Mouse (Mus musculus) liver, embryonic 11.5 days (tissue): Measurements from ENCODE around the gene Tanc1. TPM values are rescaled to one million over a fixed set of nuclear protein-coding genes. Genes with fewer than 3 reads are reported as not detected.

Source experiments
- ATAC-seq: fragments of 200-750 bp; cut with Nextera tagmentation; replicated peaks from 2 replicates; pipeline ENCODE4 v1.8.0; 2017; ENCODE audit warnings: moderate number of reproducible peaks, mild to moderate bottlenecking, moderate TSS enrichment, moderate library complexity; ENCODE audit not compliant: low FRiP score
- DNase-seq: peaks from one replicate; pipeline ENCODE4 v3.0.0-alpha.2; 2017; ENCODE audit warnings: low spot score
- H3K27ac ChIP-seq: fragments of 300-500 bp; sonication (generic); 2 replicates; pipeline ENCODE4 v1.5.1; 2014; ENCODE audit warnings: mild to moderate bottlenecking, low read depth, low read length, control low read depth
- H3K27me3 ChIP-seq: fragments of 300-500 bp; sonication (generic); replicated peaks from 2 replicates; pipeline ENCODE4 v1.6.1; 2014; ENCODE audit warnings: low read length, mixed read lengths; ENCODE audit not compliant: control insufficient read depth, insufficient read depth
- H3K36me3 ChIP-seq: fragments of 300-500 bp; sonication (generic); 2 replicates; pipeline ENCODE4 v1.6.1; 2014; ENCODE audit warnings: mild to moderate bottlenecking, low read length, moderate library complexity, mixed read lengths; ENCODE audit not compliant: control insufficient read depth, insufficient read depth
- H3K4me1 ChIP-seq: fragments of 300-500 bp; sonication (generic); replicated peaks from 2 replicates; pipeline ENCODE4 v1.6.1; 2014; ENCODE audit warnings: low read length, mixed read lengths; ENCODE audit not compliant: control insufficient read depth, insufficient read depth
- H3K4me2 ChIP-seq: fragments of 300-500 bp; sonication (generic); 2 replicates; pipeline ENCODE4 v1.6.1; 2014; ENCODE audit warnings: mild to moderate bottlenecking, control low read depth, moderate library complexity
- H3K4me3 ChIP-seq: fragments of 300-500 bp; sonication (generic); 2 replicates; pipeline ENCODE4 v1.5.1; 2014; ENCODE audit warnings: low read depth, low read length, control low read depth
- H3K9ac ChIP-seq: fragments of 300-500 bp; sonication (generic); 2 replicates; pipeline ENCODE4 v1.6.1; 2014; ENCODE audit warnings: low read depth, low read length, control low read depth
- H3K9me3 ChIP-seq: fragments of 300-500 bp; sonication (generic); 2 replicates; pipeline ENCODE4 v1.6.1; 2016; ENCODE audit warnings: low read length, inconsistent platforms, mixed read lengths; ENCODE audit not compliant: control insufficient read depth
- WGBS: fragments of 180-500 bp; shearing (Covaris S2); extraction: QIAGEN DNeasy Blood & Tissue Kit; methylation state at CpG from one replicate; pipeline ENCODE4 v1.1.7; 2014; 5-methylcytosine and 5-hydroxymethylcytosine counted together
- polyA plus RNA-seq: library from polyadenylated mRNA; unstranded; fragments of >200 nt; fragmentation: Nextera tagmentation; extraction: Ambion mirVana; gene quantifications from 2 replicates; pipeline ENCODE4 v1.2.1, GENCODE M21; 2014

Tanc1 gene
- polyA plus RNA-seq, 1 experiment from 2014 or later, result 12.5 TPM

GRCm38 (mm10) chr2:59762277-59762676, 150.4 kb downstream of the Tanc1 start:
- no peak overlapping the region for H3K27ac ChIP-seq
- DNase-seq (no peak), ATAC-seq (no peak)
- 72% methylated on average over 5 of the region's 5 CpGs for WGBS
- H3K9ac ChIP-seq, result no peak overlapping the region
- H3K9me3 ChIP-seq, result no peaks in the 10 kb centered on the region
- no peak overlapping the region for H3K4me2 ChIP-seq
- no peaks in the 10 kb centered on the region for H3K27me3 ChIP-seq
- H3K4me1 ChIP-seq, result no peaks in the 10 kb centered on the region
- H3K4me3 ChIP-seq, result no peak overlapping the region
- H3K36me3 ChIP-seq, result no peaks in the 10 kb centered on the region; the same call in 1 of the 2 replicates

- Histone ChIP-seq H3K4me1 (no peaks in the 10 kb centered on the region; the same call in 1 of the 2 replicates), H3K36me3 (no peaks in the 10 kb centered on the region; the same call in 1 of the 2 replicates), H3K9ac (no peak overlapping the region), H3K9me3 (no peaks in the 10 kb centered on the region), H3K4me3 (no peak overlapping the region), H3K27ac (no peak overlapping the region), H3K4me2 (no peak overlapping the region), H3K27me3 (no peaks in the 10 kb centered on the region)
- WGBS, result 83% methylated on average over 10 of the region's 10 CpGs
- DNase-seq (no peak), ATAC-seq (no peak)
Measured at GRCm38 (mm10) chr2:59765671-59766070, 153.8 kb downstream of the Tanc1 start.

- peaks cover 4% of the 10 kb centered on the region; the same call in 1 of the 2 replicates for H3K4me1 ChIP-seq
- H3K36me3 ChIP-seq, result no peaks in the 10 kb centered on the region; the same call in 1 of the 2 replicates
- ATAC-seq (no peak), DNase-seq (no peak)
- H3K4me3 ChIP-seq, result no peak overlapping the region
- no peak overlapping the region for H3K4me2 ChIP-seq
- no peaks in the 10 kb centered on the region for H3K27me3 ChIP-seq
- H3K27ac ChIP-seq, result no peak overlapping the region
- no peak overlapping the region for H3K9ac ChIP-seq
- WGBS, result 83% methylated on average over 4 of the region's 4 CpGs
- H3K9me3 ChIP-seq, result no peaks in the 10 kb centered on the region
Measured at GRCm38 (mm10) chr2:59767893-59768292, 156.1 kb downstream of the Tanc1 start.

- WGBS, result 82% methylated on average over 13 of the region's 13 CpGs
Measured at GRCm38 (mm10) chr2:59768661-59769384, 157.0 kb downstream of the Tanc1 start.

GRCm38 (mm10) chr2:59769385-59769735, 157.5 kb downstream of the Tanc1 start:
- H3K4me1 ChIP-seq, result peaks cover 4% of the 10 kb centered on the region; the same call in 1 of the 2 replicates
- no peaks in the 10 kb centered on the region for H3K9me3 ChIP-seq
- no peak overlapping the region for H3K27ac ChIP-seq
- no peak for ATAC-seq
- no peaks in the 10 kb centered on the region for H3K27me3 ChIP-seq
- H3K4me3 ChIP-seq, result no peak overlapping the region
- DNase-seq, result no peak
- H3K36me3 ChIP-seq, result no peaks in the 10 kb centered on the region; the same call in 1 of the 2 replicates
- H3K4me2 ChIP-seq, result no peak overlapping the region
- 56% methylated on average over 3 of the region's 3 CpGs for WGBS
- H3K9ac ChIP-seq, result no peak overlapping the region

More at GRCm38 (mm10) chr2:59768661-59769384, 157.0 kb downstream of the Tanc1 start:
- Histone ChIP-seq H3K9me3 (no peaks in the 10 kb centered on the region), H3K4me2 (no peak overlapping the region), H3K27ac (no peak overlapping the region), H3K4me3 (no peak overlapping the region), H3K9ac (no peak overlapping the region), H3K4me1 (peaks cover 4% of the 10 kb centered on the region; the same call in 1 of the 2 replicates), H3K36me3 (no peaks in the 10 kb centered on the region; the same call in 1 of the 2 replicates), H3K27me3 (no peaks in the 10 kb centered on the region)
- no peak for DNase-seq
- ATAC-seq, result no peak

- Histone ChIP-seq H3K36me3 (no peaks in the 10 kb centered on the region; the same call in 1 of the 2 replicates), H3K9me3 (no peaks in the 10 kb centered on the region), H3K27me3 (no peaks in the 10 kb centered on the region), H3K4me1 (peaks cover 4% of the 10 kb centered on the region; the same call in 1 of the 2 replicates), H3K27ac (no peak overlapping the region), H3K4me2 (no peak overlapping the region), H3K9ac (no peak overlapping the region), H3K4me3 (no peak overlapping the region)
- ATAC-seq (no peak), DNase-seq (no peak)
- 64% methylated on average over 8 of the region's 8 CpGs for WGBS
Measured at GRCm38 (mm10) chr2:59771708-59772107, 159.9 kb downstream of the Tanc1 start.

- Histone ChIP-seq H3K4me1 (peaks cover 4% of the 10 kb centered on the region; the same call in 1 of the 2 replicates), H3K4me2 (no peak overlapping the region), H3K27me3 (no peaks in the 10 kb centered on the region), H3K4me3 (no peak overlapping the region), H3K9ac (no peak overlapping the region), H3K36me3 (no peaks in the 10 kb centered on the region; the same call in 1 of the 2 replicates), H3K9me3 (no peaks in the 10 kb centered on the region), H3K27ac (no peak overlapping the region)
- ATAC-seq (no peak), DNase-seq (no peak)
- 62% methylated on average over 12 of the region's 12 CpGs for WGBS
Measured at GRCm38 (mm10) chr2:59772261-59772683, 160.4 kb downstream of the Tanc1 start.

- WGBS, result 82% methylated on average over 6 of the region's 6 CpGs
- H3K4me2 ChIP-seq, result no peak overlapping the region
- ATAC-seq (no peak), DNase-seq (no peak)
- H3K9ac ChIP-seq, result no peak overlapping the region
- H3K27ac ChIP-seq, result no peak overlapping the region
- H3K9me3 ChIP-seq, result no peaks in the 10 kb centered on the region
- H3K27me3 ChIP-seq, result no peaks in the 10 kb centered on the region
- H3K4me1 ChIP-seq, result peaks cover 4% of the 10 kb centered on the region; the same call in 1 of the 2 replicates
- H3K4me3 ChIP-seq, result no peak overlapping the region
- H3K36me3 ChIP-seq, result no peaks in the 10 kb centered on the region; the same call in 1 of the 2 replicates
Measured at GRCm38 (mm10) chr2:59774374-59774773, 162.5 kb downstream of the Tanc1 start.

- ATAC-seq, result no peak
- H3K4me2 ChIP-seq, result no peak overlapping the region
- H3K4me3 ChIP-seq, result no peak overlapping the region
- H3K27me3 ChIP-seq, result no peaks in the 10 kb centered on the region
- H3K9ac ChIP-seq, result no peak overlapping the region
- no peaks in the 10 kb centered on the region; the same call in 1 of the 2 replicates for H3K36me3 ChIP-seq
- 0 out of 2 replicates have a peak, but pooled peaks cover 4% of the 10 kb centered on the region for H3K4me1 ChIP-seq
- WGBS, result 86% methylated on average over 5 of the region's 5 CpGs
- H3K9me3 ChIP-seq, result no peaks in the 10 kb centered on the region
- DNase-seq, result no peak
- H3K27ac ChIP-seq, result no peak overlapping the region
Measured at GRCm38 (mm10) chr2:59775148-59775547, 163.3 kb downstream of the Tanc1 start.
